Mouse (Mus musculus) liver, embryonic 16.5 days (tissue): ENCODE data around the gene Wipf3. TPM values are rescaled to one million over a fixed set of nuclear protein-coding genes. Genes with fewer than 3 reads are reported as not detected.

Experiments
- ATAC-seq: fragments of 200-750 bp; cut with Nextera tagmentation; 2 replicates; pipeline ENCODE4 v1.8.0; 2017; ENCODE audit warnings: low read depth, mild to moderate bottlenecking, moderate number of reproducible peaks, moderate library complexity
- H3K27ac ChIP-seq: fragments of 300-500 bp; sonication (generic); 2 replicates; pipeline ENCODE4 v1.5.1; 2014; ENCODE audit warnings: mild to moderate bottlenecking, low read length
- H3K27me3 ChIP-seq: fragments of 300-500 bp; sonication (generic); 2 replicates; pipeline ENCODE4 v1.6.1; 2014; ENCODE audit warnings: low read depth, low read length, mixed read lengths; ENCODE audit not compliant: control insufficient read depth, insufficient read depth
- H3K36me3 ChIP-seq: fragments of 300-500 bp; sonication (generic); 2 replicates; pipeline ENCODE4 v1.6.1; 2014; ENCODE audit warnings: mild to moderate bottlenecking; ENCODE audit not compliant: control insufficient read depth, insufficient read depth
- H3K4me1 ChIP-seq: fragments of 300-500 bp; sonication (generic); 2 replicates; pipeline ENCODE4 v1.6.1; 2014; ENCODE audit warnings: low read depth, low read length, mixed read lengths; ENCODE audit not compliant: control insufficient read depth
- H3K4me2 ChIP-seq: fragments of 300-500 bp; sonication (generic); 2 replicates; pipeline ENCODE4 v1.6.1; 2014; ENCODE audit warnings: low read depth, low read length, mixed read lengths
- H3K4me3 ChIP-seq: fragments of 300-500 bp; sonication (generic); 2 replicates; pipeline ENCODE4 v1.5.1; 2014; ENCODE audit warnings: low read depth, mild to moderate bottlenecking, low read length
- H3K9ac ChIP-seq: fragments of 300-500 bp; sonication (generic); 2 replicates; pipeline ENCODE4 v1.6.1; 2014; ENCODE audit warnings: low read depth, low read length
- H3K9me3 ChIP-seq: fragments of 300-500 bp; sonication (generic); replicated peaks from 2 replicates; pipeline ENCODE4 v1.6.1; 2016; ENCODE audit warnings: low read length; ENCODE audit not compliant: control insufficient read depth
- WGBS: fragments of 180-500 bp; shearing (Covaris S2); extraction: QIAGEN DNeasy Blood & Tissue Kit; methylation state at CpG from one replicate; pipeline ENCODE4 v1.1.7; 2014; ENCODE audit not compliant: insufficient replicate concordance; 5-methylcytosine and 5-hydroxymethylcytosine counted together
- polyA plus RNA-seq: library from polyadenylated mRNA; unstranded; fragments of >200 nt; fragmentation: Nextera tagmentation; extraction: Ambion mirVana; gene quantifications from 2 replicates; pipeline ENCODE4 v1.2.1, GENCODE M21; 2015

The Wipf3 gene
- polyA plus RNA-seq, 1 experiment from 2014 or later = 0.12 TPM

- Histone ChIP-seq H3K36me3 (no peaks in the 10 kb centered on the region), H3K4me1 (no peaks in the 10 kb centered on the region), H3K4me3 (no peak overlapping the region), H3K27me3 (no peaks in the 10 kb centered on the region), H3K4me2 (no peak overlapping the region), H3K9ac (no peak overlapping the region), H3K27ac (no peak overlapping the region), H3K9me3 (no peaks in the 10 kb centered on the region)
- 74% methylated on average over 6 of the region's 6 CpGs for WGBS
- ATAC-seq = no peak
These were observed 33.4 kb downstream of the Wipf3 start for GRCm38 (mm10) chr6:54462766-54463165.

DNA sequence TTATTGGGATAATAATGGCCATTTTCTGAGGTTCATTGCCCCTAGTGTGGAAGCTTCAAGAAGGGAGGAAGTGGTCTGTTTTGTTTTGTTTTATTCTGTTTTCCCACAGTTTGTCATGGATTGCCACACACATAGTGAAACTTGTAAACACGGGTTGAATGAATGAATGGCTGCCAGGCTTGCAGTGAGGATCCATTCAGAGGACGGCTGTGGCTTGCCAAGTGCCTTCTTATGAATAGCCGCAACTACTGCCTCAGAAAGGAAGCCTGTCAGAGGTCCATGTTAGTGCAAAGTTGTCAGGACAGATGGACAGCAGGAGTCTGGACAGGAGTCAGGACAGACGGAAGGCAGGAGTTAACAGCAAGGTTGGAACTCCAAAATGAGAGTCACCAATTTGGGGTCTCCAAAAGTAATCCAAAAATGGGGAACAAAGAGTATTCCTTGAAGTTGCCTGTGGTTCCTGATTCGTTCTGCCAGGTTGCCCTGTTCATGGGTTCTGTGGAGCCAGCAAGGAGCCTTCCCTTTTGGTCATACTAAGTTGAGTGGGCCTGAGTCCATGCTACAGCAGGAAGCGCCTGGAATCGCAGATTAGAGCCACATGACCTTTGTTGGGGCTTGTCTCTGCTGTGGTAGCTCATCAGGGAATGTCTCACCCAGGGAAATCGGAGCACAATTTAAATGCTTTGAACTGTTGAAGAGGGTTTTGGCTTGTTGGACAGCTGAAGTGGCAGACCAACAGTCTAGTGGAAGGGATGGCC, 34.5 kb downstream of the Wipf3 start:
- 36% methylated on average over 8 of the region's 8 CpGs for WGBS

GRCm38 (mm10) chr6:54464926-54465325, 35.5 kb downstream of the Wipf3 start:
- H3K9ac ChIP-seq = no peak overlapping the region
- H3K4me3 ChIP-seq = no peak overlapping the region
- 48% methylated on average over 4 of the region's 4 CpGs for WGBS
- H3K4me1 ChIP-seq = no peaks in the 10 kb centered on the region
- H3K36me3 ChIP-seq = no peaks in the 10 kb centered on the region
- no peaks in the 10 kb centered on the region for H3K9me3 ChIP-seq
- no peaks in the 10 kb centered on the region for H3K27me3 ChIP-seq
- no peak overlapping the region for H3K27ac ChIP-seq
- ATAC-seq = no peak
- no peak overlapping the region for H3K4me2 ChIP-seq

More for the DNA sequence above, 34.5 kb downstream of the Wipf3 start:
- Histone ChIP-seq H3K9ac (no peak overlapping the region), H3K4me2 (no peak overlapping the region), H3K27ac (no peak overlapping the region), H3K4me3 (no peak overlapping the region), H3K27me3 (no peaks in the 10 kb centered on the region), H3K36me3 (no peaks in the 10 kb centered on the region), H3K4me1 (no peaks in the 10 kb centered on the region), H3K9me3 (no peaks in the 10 kb centered on the region)
- ATAC-seq = no peak

DNA sequence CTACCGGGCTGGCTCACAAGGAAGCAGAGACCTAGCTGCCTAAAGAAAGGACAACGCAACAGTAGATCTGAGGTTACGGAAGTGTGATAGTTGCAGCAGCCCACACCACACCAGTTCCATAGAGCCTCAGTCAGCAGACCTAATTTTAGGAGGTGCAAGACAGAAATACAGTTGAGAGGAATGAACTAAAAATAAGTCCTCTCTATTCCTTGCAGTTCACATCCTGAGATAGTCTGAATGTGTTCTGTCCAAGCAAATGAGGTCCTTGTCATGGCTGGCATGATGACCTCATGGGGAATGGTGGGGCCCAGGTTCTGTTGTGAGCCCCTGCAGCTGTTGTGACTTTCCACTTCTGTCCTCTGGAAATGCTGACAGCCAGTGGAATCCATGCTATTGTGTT, 38.0 kb downstream of the Wipf3 start:
- no peak overlapping the region for H3K4me2 ChIP-seq
- no peak overlapping the region for H3K27ac ChIP-seq
- H3K4me3 ChIP-seq = no peak overlapping the region
- H3K4me1 ChIP-seq = no peaks in the 10 kb centered on the region
- H3K9ac ChIP-seq = no peak overlapping the region
- no peak for ATAC-seq
- no peaks in the 10 kb centered on the region for H3K27me3 ChIP-seq
- 63% methylated on average over 3 of the region's 3 CpGs for WGBS
- no peaks in the 10 kb centered on the region for H3K9me3 ChIP-seq
- no peaks in the 10 kb centered on the region for H3K36me3 ChIP-seq

DNA sequence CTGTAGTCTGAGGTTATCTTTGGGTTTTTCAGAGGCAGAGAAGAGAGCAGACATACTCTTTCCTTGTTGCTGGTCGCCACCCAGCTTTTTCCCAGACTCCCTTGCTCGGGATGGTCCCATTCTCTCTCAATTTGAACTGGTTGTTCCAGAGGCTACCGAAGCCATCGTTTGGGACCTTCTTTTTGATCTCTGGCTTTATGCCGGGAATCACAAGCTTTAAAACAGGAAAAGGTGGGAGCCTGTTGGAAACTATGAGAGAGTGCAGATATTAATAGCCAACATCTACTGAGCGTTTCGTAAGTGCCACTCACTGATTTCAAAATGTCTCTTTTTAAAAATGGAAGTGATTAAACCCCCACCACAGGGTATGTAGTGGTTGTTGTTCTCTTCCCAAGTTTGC, 42.5 kb downstream of the Wipf3 start:
- Histone ChIP-seq H3K4me2 (no peak overlapping the region), H3K4me3 (no peak overlapping the region), H3K27ac (no peak overlapping the region)

GRCm38 (mm10) chr6:54472846-54473715, 43.7 kb downstream of the Wipf3 start:
- H3K4me2 ChIP-seq = no peak overlapping the region
- no peak for ATAC-seq

More for the DNA sequence above, 42.5 kb downstream of the Wipf3 start:
- no peaks in the 10 kb centered on the region for H3K27me3 ChIP-seq
- no peak overlapping the region for H3K9ac ChIP-seq
- no peaks in the 10 kb centered on the region for H3K9me3 ChIP-seq
- no peak for ATAC-seq
- WGBS = 59% methylated on average over 7 of the region's 7 CpGs
- no peaks in the 10 kb centered on the region for H3K36me3 ChIP-seq
- H3K4me1 ChIP-seq = no peaks in the 10 kb centered on the region

DNA sequence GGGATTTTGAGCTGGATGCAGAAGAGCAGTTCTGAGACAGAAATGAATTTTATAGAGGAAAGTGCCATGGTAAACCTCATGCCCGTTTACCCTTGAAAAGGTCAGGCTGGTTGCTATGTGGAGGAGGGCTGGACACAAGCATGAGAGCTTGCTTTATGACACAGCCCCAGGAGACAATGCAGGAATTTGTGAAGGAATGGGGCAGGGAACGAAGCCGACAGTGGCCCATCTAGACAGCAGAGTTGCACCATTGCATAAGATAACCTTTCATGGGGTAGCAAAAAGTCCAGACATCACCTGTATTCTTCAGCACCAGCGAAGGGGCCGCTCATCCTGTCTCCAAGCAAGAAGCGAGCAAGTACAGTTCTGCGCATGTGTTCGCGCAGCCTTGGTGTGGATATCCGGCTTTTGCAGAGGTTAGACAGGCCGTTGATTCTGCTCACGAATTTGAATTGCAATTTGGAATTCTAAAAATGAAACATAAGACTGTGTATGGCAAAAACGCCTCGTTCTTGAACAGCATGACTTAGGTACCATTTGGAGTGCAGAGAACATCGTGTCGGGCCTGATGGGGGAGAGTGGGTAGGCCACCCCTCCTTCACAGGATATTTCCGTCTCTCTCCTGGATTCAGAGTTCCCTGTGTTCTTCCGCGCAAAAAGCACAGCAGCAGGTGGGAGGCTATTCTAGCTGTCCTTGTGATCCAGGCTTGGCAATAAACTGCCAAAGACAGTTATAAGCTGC, 46.7 kb downstream of the Wipf3 start:
- Histone ChIP-seq H3K4me2 (no peak overlapping the region), H3K4me3 (no peak overlapping the region), H3K9me3 (no peaks in the 10 kb centered on the region), H3K36me3 (no peaks in the 10 kb centered on the region), H3K27me3 (no peaks in the 10 kb centered on the region), H3K9ac (no peak overlapping the region), H3K27ac (no peak overlapping the region), H3K4me1 (no peaks in the 10 kb centered on the region)
- WGBS = 71% methylated on average over 19 of the region's 19 CpGs
- ATAC-seq = no peak

More at GRCm38 (mm10) chr6:54472846-54473715, 43.7 kb downstream of the Wipf3 start:
- Histone ChIP-seq H3K9ac (no peak overlapping the region), H3K36me3 (no peaks in the 10 kb centered on the region), H3K27me3 (no peaks in the 10 kb centered on the region), H3K4me3 (no peak overlapping the region), H3K4me1 (no peaks in the 10 kb centered on the region), H3K9me3 (no peaks in the 10 kb centered on the region), H3K27ac (no peak overlapping the region)
- WGBS = 55% methylated on average over 8 of the region's 8 CpGs

DNA sequence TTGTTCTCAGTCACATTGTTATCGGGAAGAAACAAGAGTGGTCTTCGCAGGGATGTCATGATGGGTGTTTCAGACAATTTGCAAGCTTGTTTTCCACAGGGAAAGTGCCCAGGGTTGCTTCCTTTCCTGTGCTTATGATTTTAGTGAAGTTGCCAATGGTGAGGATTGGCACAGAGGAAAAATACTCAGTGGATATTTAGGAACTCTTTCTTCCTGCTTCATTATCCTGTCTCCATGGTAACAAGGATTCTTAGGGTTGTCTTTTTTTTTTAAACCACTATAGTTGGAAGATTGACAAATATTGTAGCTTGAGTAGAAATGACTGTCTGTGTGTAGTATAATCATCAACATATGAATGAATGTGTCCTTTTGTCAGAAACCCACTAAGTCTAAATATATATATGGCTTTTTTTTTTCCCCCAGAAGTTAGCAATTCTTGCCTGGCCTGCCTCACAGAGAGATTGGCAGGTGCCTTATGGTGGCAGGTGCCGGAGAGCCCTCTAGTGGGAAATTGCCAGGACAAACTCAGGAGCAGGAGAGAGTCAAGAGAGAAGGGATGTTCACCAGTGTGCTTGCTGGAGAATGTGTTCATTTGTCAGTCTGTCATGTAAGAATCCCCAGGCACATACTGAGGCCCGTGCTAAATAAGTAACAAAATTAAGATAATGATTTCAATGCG, 49.4 kb downstream of the Wipf3 start:
- no peak overlapping the region for H3K9ac ChIP-seq
- no peak overlapping the region for H3K4me2 ChIP-seq
- H3K27me3 ChIP-seq = no peaks in the 10 kb centered on the region
- H3K27ac ChIP-seq = no peak overlapping the region
- no peaks in the 10 kb centered on the region for H3K36me3 ChIP-seq
- no peaks in the 10 kb centered on the region for H3K4me1 ChIP-seq
- no peak for ATAC-seq
- no peak overlapping the region for H3K4me3 ChIP-seq
- H3K9me3 ChIP-seq = no peaks in the 10 kb centered on the region
- WGBS = 59% methylated on average over 5 of the region's 5 CpGs
